ENCODE assay signal across 9 mouse cellular contexts in genomic region chr11:45980893-45981253, GRCm38 (mm10). TPM values are rescaled to one million over a fixed set of nuclear protein-coding genes. Genes with fewer than 3 reads are reported as not detected.
A peak's percentile ranks its signal among the peaks of the same experiment; 100 is the strongest.
DNase-seq lines count a peak whose midpoint lies in the region; ATAC-seq and TF ChIP-seq lines count a peak whose summit lies in the region.
"Had no signal": no experiment of that assay in that cellular context is flagged by ENCODE, and none has a peak within 500 bp of the region (broad histone marks: within the 10 kb centered on the region; RNA-seq: fewer than 3 reads in every experiment).

No protein-coding gene starts in this region.

- peak overlapping the region; percentile 48 for H3K4me3 ChIP-seq in layer of hippocampus, adult 2 months
- peak overlapping the region; percentile 4; the same call in 1 of the 2 replicates for H3K4me3 ChIP-seq in embryonic fibroblast, embryonic 13.5 days (ENCODE audit: insufficient read depth, low read length)
- peak overlapping the region; percentile 71 for H3K4me3 ChIP-seq in intestine, embryonic 15.5 days (replicated peaks)
- peak overlapping the region; percentile 49 for H3K4me3 ChIP-seq in midbrain, postnatal 0 days (ENCODE audit: low read depth, low read length)

- peak; percentile 52 for ATAC-seq in intestine, embryonic 15.5 days
- ATAC-seq in midbrain, postnatal 0 days (ENCODE audit: low FRiP score) = 0 out of 2 replicates have a peak, but pooled peaks have one; percentile 11

- H3K9ac ChIP-seq in intestine, embryonic 15.5 days = peak overlapping the region; percentile 77
- peak overlapping the region; percentile 81 for H3K9ac ChIP-seq in midbrain, postnatal 0 days (replicated peaks; ENCODE audit: low read length, poor library complexity, severe bottlenecking)

- H3K27me3 ChIP-seq in intestine, embryonic 15.5 days (replicated peaks) = no peaks in the 10 kb centered on the region
- H3K27me3 ChIP-seq in midbrain, postnatal 0 days (ENCODE audit: insufficient read depth, low read length) = no peaks in the 10 kb centered on the region

- TF ChIP-seq POLR2A in embryonic fibroblast, embryonic 13.5 days (IDR thresholded peaks at IDR 0.05; ENCODE audit: low read depth, low read length) = no peak

- WGBS in intestine, embryonic 15.5 days = 41% methylated on average over 19 of the region's 19 CpGs
- 39% methylated on average over 18 of the region's 19 CpGs for WGBS in midbrain, postnatal 0 days

- DNase-seq in layer of hippocampus, adult 2 months (ENCODE audit: low spot score in 2 of 2) = no peak
- no peak for DNase-seq in layer of hippocampus, adult 9-10 months (ENCODE audit: low spot score)
- DNase-seq in midbrain, postnatal 0 days (ENCODE audit: low spot score) = no peak
- no peak for DNase-seq in right cerebral cortex, postnatal 25 days
- DNase-seq in urinary bladder, adult 2 months (ENCODE audit: low spot score) = no peak
- DNase-seq in T-cell, adult 2 months (ENCODE audit: low spot score) = no peak

- H3K4me2 ChIP-seq in intestine, embryonic 15.5 days (replicated peaks) = peak overlapping the region; percentile 94
- H3K4me2 ChIP-seq in midbrain, postnatal 0 days (ENCODE audit: low read depth, low read length, poor library complexity, severe bottlenecking) = peak overlapping the region; percentile 83

- TF ChIP-seq CTCF in layer of hippocampus, adult 2 months (conservative IDR thresholded peaks at IDR 0.05) = no peak
- no peak for TF ChIP-seq CTCF in embryonic fibroblast, embryonic 13.5 days (IDR thresholded peaks at IDR 0.05; ENCODE audit: borderline replicate concordance, insufficient read depth, low read length)
- no peak for TF ChIP-seq CTCF in midbrain, postnatal 0 days (IDR thresholded peaks at IDR 0.05)

- no peaks in the 10 kb centered on the region for H3K36me3 ChIP-seq in intestine, embryonic 15.5 days
- no peaks in the 10 kb centered on the region for H3K36me3 ChIP-seq in midbrain, postnatal 0 days (ENCODE audit: insufficient read depth, low read length)

- H3K27ac ChIP-seq in layer of hippocampus, adult 2 months = no peak overlapping the region; the same call in 1 of the 2 replicates
- H3K27ac ChIP-seq in embryonic fibroblast, embryonic 13.5 days (ENCODE audit: insufficient read depth, low read length) = no peak overlapping the region
- H3K27ac ChIP-seq in intestine, embryonic 15.5 days = 0 out of 2 replicates have a peak overlapping the region, but pooled peaks have one; percentile 54
- peak overlapping the region; percentile 55 for H3K27ac ChIP-seq in midbrain, postnatal 0 days (ENCODE audit: low read depth, low read length)

- H3K4me1 ChIP-seq in embryonic fibroblast, embryonic 13.5 days (ENCODE audit: control insufficient read depth, insufficient read depth, low read length) = no peaks in the 10 kb centered on the region
- H3K4me1 ChIP-seq in intestine, embryonic 15.5 days (replicated peaks) = peaks cover 7% of the 10 kb centered on the region; the same call in 1 of the 2 replicates
- no peaks in the 10 kb centered on the region for H3K4me1 ChIP-seq in midbrain, postnatal 0 days (ENCODE audit: insufficient read depth, low read length)

- H3K9me3 ChIP-seq in intestine, embryonic 15.5 days = no peaks in the 10 kb centered on the region
- no peaks in the 10 kb centered on the region for H3K9me3 ChIP-seq in midbrain, postnatal 0 days (ENCODE audit: low read length)

RNA-seq across cellular contexts. Expression of gene Sox30, which starts 0.8 kb away (rescaled TPM):
- under 1 TPM in 1 of 2 experiments, not detected in 1; 0.15 TPM for total RNA-seq in layer of hippocampus, adult 2 months (2021)
- polyA plus RNA-seq in embryonic fibroblast, embryonic 13.5 days (2011; ENCODE audit: insufficient read length, low read depth, missing spikeins) = not detected in 2 replicates
- 0.09 and 0.18 TPM in 2 replicates for polyA plus RNA-seq in intestine, embryonic 15.5 days (2015; fragmentation: Nextera tagmentation; extraction: Ambion mirVana)
- 0.16 and 0.47 TPM in 2 replicates for total RNA-seq in midbrain, postnatal 0 days (2014; rRNA removed)
- 0.06 and 0.07 TPM in 2 replicates for polyA plus RNA-seq in midbrain, postnatal 0 days (2015; fragmentation: Nextera tagmentation; extraction: Ambion mirVana)
- polyA plus RNA-seq in urinary bladder, adult 2 months (2012; rRNA removed) = 0.16 and 0.26 TPM in 2 replicates
- total RNA-seq: common myeloid progenitor, adult 5-6 weeks had no signal

RNA-seq across cellular contexts. Expression of gene Thg1l, which starts 25.6 kb away (rescaled TPM):
- total RNA-seq in layer of hippocampus, adult 2 months (2021) = 10 to 100 TPM in 1 of 2 experiments, 1 to 10 TPM in 1; 9.4 to 12.2 TPM
- polyA plus RNA-seq in embryonic fibroblast, embryonic 13.5 days (2011; ENCODE audit: insufficient read length, low read depth, missing spikeins) = 16.9 and 18.0 TPM in 2 replicates
- 13.3 and 13.4 TPM in 2 replicates for polyA plus RNA-seq in intestine, embryonic 15.5 days (2015; fragmentation: Nextera tagmentation; extraction: Ambion mirVana)
- 11.1 TPM in 2 replicates for total RNA-seq in midbrain, postnatal 0 days (2014; rRNA removed)
- polyA plus RNA-seq in midbrain, postnatal 0 days (2015; fragmentation: Nextera tagmentation; extraction: Ambion mirVana) = 8.8 TPM in 2 replicates
- polyA plus RNA-seq in urinary bladder, adult 2 months (2012; rRNA removed) = 9.3 and 9.7 TPM in 2 replicates

RNA-seq across cellular contexts. Expression of gene Lsm11, which starts 36.1 kb away (rescaled TPM):
- 10 to 100 TPM; 24.6 to 30.8 TPM for total RNA-seq in layer of hippocampus, adult 2 months (2021)
- polyA plus RNA-seq in embryonic fibroblast, embryonic 13.5 days (2011; ENCODE audit: insufficient read length, low read depth, missing spikeins) = 6.8 and 7.9 TPM in 2 replicates
- 5.6 and 6.7 TPM in 2 replicates for polyA plus RNA-seq in intestine, embryonic 15.5 days (2015; fragmentation: Nextera tagmentation; extraction: Ambion mirVana)
- total RNA-seq in midbrain, postnatal 0 days (2014; rRNA removed) = 89.2 and 106 TPM in 2 replicates
- polyA plus RNA-seq in midbrain, postnatal 0 days (2015; fragmentation: Nextera tagmentation; extraction: Ambion mirVana) = 31.8 and 32.9 TPM in 2 replicates
- 3.5 and 4.2 TPM in 2 replicates for polyA plus RNA-seq in urinary bladder, adult 2 months (2012; rRNA removed)

Comparison
In these comparisons a context has a peak if more than half of its experiments do, and no peak if none do; other contexts are left out.
1. H3K27ac ChIP-seq: peak in intestine, embryonic 15.5 days (single experiment) and midbrain, postnatal 0 days (single experiment); none in layer of hippocampus, adult 2 months (single experiment) and embryonic fibroblast, embryonic 13.5 days (single experiment).
2. H3K4me3 ChIP-seq: peak in every context shown above with its lines; median percentile 71 in intestine, embryonic 15.5 days; 49 in midbrain, postnatal 0 days; 48 in layer of hippocampus, adult 2 months; 4 in embryonic fibroblast, embryonic 13.5 days.